Mouse (Mus musculus) ES-Bruce4 (cell line): ENCODE results near the gene Arhgap15. TPM values are rescaled to one million over a fixed set of nuclear protein-coding genes. Genes with fewer than 3 reads are reported as not detected.

ENCODE experiments used
- H3K27ac ChIP-seq: 2 replicates; pipeline ENCODE4 v1.5.1; 2012; ENCODE audit warnings: low read length, inconsistent platforms; ENCODE audit not compliant: insufficient read depth
- H3K27me3 ChIP-seq: 2 replicates; pipeline ENCODE4 v1.6.1; 2012; ENCODE audit warnings: mild to moderate bottlenecking, low read length, inconsistent platforms; ENCODE audit not compliant: control insufficient read depth, poor library complexity, insufficient read depth, severe bottlenecking
- H3K36me3 ChIP-seq: 2 replicates; pipeline ENCODE4 v1.6.1; 2012; ENCODE audit warnings: inconsistent platforms, mild to moderate bottlenecking, low read length, moderate library complexity; ENCODE audit not compliant: control insufficient read depth, poor library complexity, insufficient read depth, severe bottlenecking
- H3K4me1 ChIP-seq: one replicate; pipeline ENCODE4 v1.8.1; 2011; ENCODE audit warnings: low read length; ENCODE audit not compliant: control insufficient read depth, insufficient read depth
- H3K4me3 ChIP-seq: 2 replicates; pipeline ENCODE4 v1.5.1; 2011; ENCODE audit warnings: low read depth, mild to moderate bottlenecking, low read length
- H3K9ac ChIP-seq: 2 replicates; pipeline ENCODE4 v1.6.1; 2012; ENCODE audit warnings: low read depth, mild to moderate bottlenecking, inconsistent platforms; ENCODE audit not compliant: poor library complexity, severe bottlenecking
- H3K9me3 ChIP-seq: replicated peaks from 2 replicates; pipeline ENCODE4 v1.6.1; 2012; ENCODE audit warnings: mild to moderate bottlenecking, low read length, inconsistent platforms; ENCODE audit not compliant: control insufficient read depth, poor library complexity, insufficient read depth, severe bottlenecking
- CTCF ChIP-seq: IDR thresholded peaks from one replicate; pipeline ENCODE4 v1.8.1; 2011; ENCODE audit warnings: low read depth, low read length
- EP300 ChIP-seq: IDR thresholded peaks from 2 replicates; pipeline ENCODE4 v1.6.1; 2011; ENCODE audit warnings: low read depth, low read length; ENCODE audit not compliant: insufficient read depth
- POLR2A ChIP-seq: IDR thresholded peaks from one replicate; pipeline ENCODE4 v1.8.1; 2011; ENCODE audit warnings: low read length; ENCODE audit not compliant: insufficient read depth
- polyA plus RNA-seq: library from polyadenylated mRNA; stranded (reverse); fragments of >200 nt; gene quantifications from 2 replicates; pipeline ENCODE4 v1.2.4, GENCODE M21; 2011; ENCODE audit warnings: low read depth; ENCODE audit not compliant: missing spikeins, insufficient read depth, insufficient read length

Gene Arhgap15
- polyA plus RNA-seq, 1 experiment, result not detected

GRCm38 (mm10) chr2:44103742-44104141, 355.1 kb downstream of the Arhgap15 start:
- no peak for TF ChIP-seq CTCF
- no peak for TF ChIP-seq POLR2A
- no peak for TF ChIP-seq EP300
- Histone ChIP-seq H3K9ac (no peak overlapping the region), H3K4me3 (no peak overlapping the region), H3K27ac (no peak overlapping the region), H3K27me3 (no peaks in the 10 kb centered on the region), H3K36me3 (no peaks in the 10 kb centered on the region), H3K4me1 (no peaks in the 10 kb centered on the region), H3K9me3 (no peaks in the 10 kb centered on the region)

- no peak overlapping the region for H3K4me3 ChIP-seq
- H3K36me3 ChIP-seq, result no peaks in the 10 kb centered on the region
- H3K9me3 ChIP-seq, result no peaks in the 10 kb centered on the region
- no peak overlapping the region for H3K9ac ChIP-seq
- H3K4me1 ChIP-seq, result no peaks in the 10 kb centered on the region
- no peak overlapping the region for H3K27ac ChIP-seq
- H3K27me3 ChIP-seq, result no peaks in the 10 kb centered on the region
- TF ChIP-seq CTCF (no peak), POLR2A (no peak), EP300 (no peak)
Observed at GRCm38 (mm10) chr2:44104282-44105197, 355.9 kb downstream of the Arhgap15 start.

GRCm38 (mm10) chr2:44105198-44105555, 356.6 kb downstream of the Arhgap15 start:
- no peaks in the 10 kb centered on the region for H3K9me3 ChIP-seq
- H3K9ac ChIP-seq, result no peak overlapping the region
- H3K4me3 ChIP-seq, result no peak overlapping the region
- no peaks in the 10 kb centered on the region for H3K36me3 ChIP-seq
- no peak for TF ChIP-seq EP300
- no peak for TF ChIP-seq POLR2A
- no peak for TF ChIP-seq CTCF
- no peaks in the 10 kb centered on the region for H3K27me3 ChIP-seq
- no peaks in the 10 kb centered on the region for H3K4me1 ChIP-seq
- H3K27ac ChIP-seq, result no peak overlapping the region

DNA sequence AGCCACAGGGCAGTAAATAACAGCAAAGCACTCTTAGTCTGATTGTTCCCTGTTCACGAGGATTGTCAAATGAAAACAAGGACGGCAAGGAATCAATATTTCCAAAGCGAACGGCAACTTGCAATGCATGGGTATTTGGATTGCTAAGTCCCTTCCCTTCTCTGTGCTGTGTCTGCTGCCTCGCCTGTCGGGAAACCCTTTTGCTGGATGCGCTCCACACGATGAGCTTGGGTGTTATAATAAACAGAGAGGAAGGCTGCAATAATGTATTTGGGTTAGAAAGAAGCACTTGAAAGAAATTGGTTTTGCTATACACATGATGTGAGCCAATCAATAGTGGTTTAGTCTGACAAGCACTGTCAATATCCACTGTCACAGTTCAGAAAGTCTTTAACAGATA, 357.7 kb downstream of the Arhgap15 start:
- no peak overlapping the region for H3K4me3 ChIP-seq
- TF ChIP-seq EP300, result no peak
- TF ChIP-seq POLR2A, result no peak
- no peak for TF ChIP-seq CTCF
- H3K27me3 ChIP-seq, result no peaks in the 10 kb centered on the region
- H3K9me3 ChIP-seq, result no peaks in the 10 kb centered on the region
- no peak overlapping the region for H3K9ac ChIP-seq
- no peaks in the 10 kb centered on the region for H3K4me1 ChIP-seq
- no peak overlapping the region for H3K27ac ChIP-seq
- no peaks in the 10 kb centered on the region for H3K36me3 ChIP-seq

GRCm38 (mm10) chr2:44111276-44111675, 362.7 kb downstream of the Arhgap15 start:
- no peak for TF ChIP-seq CTCF
- H3K27ac ChIP-seq, result no peak overlapping the region
- no peaks in the 10 kb centered on the region for H3K27me3 ChIP-seq
- H3K9me3 ChIP-seq, result no peaks in the 10 kb centered on the region
- H3K4me3 ChIP-seq, result no peak overlapping the region
- no peak overlapping the region for H3K9ac ChIP-seq
- no peaks in the 10 kb centered on the region for H3K4me1 ChIP-seq
- no peaks in the 10 kb centered on the region for H3K36me3 ChIP-seq

- H3K36me3 ChIP-seq, result no peaks in the 10 kb centered on the region
- H3K9me3 ChIP-seq, result no peaks in the 10 kb centered on the region
- TF ChIP-seq CTCF, result no peak
- TF ChIP-seq EP300, result no peak
- no peak for TF ChIP-seq POLR2A
- no peaks in the 10 kb centered on the region for H3K27me3 ChIP-seq
- no peaks in the 10 kb centered on the region for H3K4me1 ChIP-seq
- no peak overlapping the region for H3K4me3 ChIP-seq
- H3K9ac ChIP-seq, result no peak overlapping the region
- no peak overlapping the region for H3K27ac ChIP-seq
Observed at GRCm38 (mm10) chr2:44112990-44113798, 364.6 kb downstream of the Arhgap15 start.
